Mouse (Mus musculus) embryo, embryonic 9.5 days (tissue): ENCODE results near the gene Kcnc2.
A peak's percentile ranks its signal among the peaks of the same experiment; 100 is the strongest.

ENCODE experiments used
- DNase-seq: peaks from one replicate; pipeline ENCODE4 v3.0.0-alpha.2; 2017; ENCODE audit errors: extremely low spot score

The Kcnc2 gene

DNA sequence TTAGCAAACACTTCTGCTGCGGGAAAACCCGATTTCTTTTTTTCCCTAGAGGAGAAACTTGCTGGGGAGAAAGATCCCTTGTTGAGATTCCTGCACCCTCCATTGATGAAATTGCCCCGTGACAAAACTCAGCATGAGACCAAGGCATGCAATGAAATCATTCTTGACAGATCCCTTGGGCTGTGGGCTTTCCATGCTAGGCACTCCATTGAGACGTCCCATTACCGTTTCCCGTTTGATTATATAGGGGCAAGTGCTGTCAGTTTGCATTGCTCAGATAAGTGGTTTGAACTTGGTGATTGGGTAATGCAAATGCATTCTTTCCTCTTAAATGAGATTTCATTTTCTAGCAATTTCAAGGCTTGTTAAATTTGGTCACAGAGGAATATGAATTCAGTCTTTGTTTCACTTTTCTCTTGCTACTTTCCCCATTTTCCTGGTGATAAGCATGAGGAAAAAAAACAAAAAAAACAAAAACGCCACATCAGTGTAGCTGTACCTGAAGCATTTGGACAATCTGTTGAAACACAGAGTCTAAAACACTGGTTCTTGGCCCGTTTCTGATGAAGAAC lies 123.6 kb downstream of the Kcnc2 start:
- no peak for DNase-seq

DNA sequence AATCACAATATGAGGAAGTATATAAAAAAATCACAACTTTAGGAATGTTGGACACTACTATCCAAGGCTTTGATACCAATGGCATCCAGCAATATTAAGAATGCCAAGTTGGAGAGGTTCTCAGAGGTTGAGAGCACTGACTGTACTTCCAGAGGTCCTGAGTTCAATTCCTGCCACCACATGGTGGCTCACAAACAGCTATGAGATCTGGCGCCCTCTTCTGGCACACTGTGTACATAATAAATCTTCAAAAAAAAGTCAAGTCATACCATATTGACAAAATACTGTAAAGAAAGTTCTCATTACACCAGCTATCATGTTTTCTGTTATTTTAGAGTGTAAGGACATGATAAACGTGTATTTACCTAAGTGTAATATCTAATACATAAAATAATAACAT lies 126.3 kb downstream of the Kcnc2 start:
- DNase-seq = no peak

DNA sequence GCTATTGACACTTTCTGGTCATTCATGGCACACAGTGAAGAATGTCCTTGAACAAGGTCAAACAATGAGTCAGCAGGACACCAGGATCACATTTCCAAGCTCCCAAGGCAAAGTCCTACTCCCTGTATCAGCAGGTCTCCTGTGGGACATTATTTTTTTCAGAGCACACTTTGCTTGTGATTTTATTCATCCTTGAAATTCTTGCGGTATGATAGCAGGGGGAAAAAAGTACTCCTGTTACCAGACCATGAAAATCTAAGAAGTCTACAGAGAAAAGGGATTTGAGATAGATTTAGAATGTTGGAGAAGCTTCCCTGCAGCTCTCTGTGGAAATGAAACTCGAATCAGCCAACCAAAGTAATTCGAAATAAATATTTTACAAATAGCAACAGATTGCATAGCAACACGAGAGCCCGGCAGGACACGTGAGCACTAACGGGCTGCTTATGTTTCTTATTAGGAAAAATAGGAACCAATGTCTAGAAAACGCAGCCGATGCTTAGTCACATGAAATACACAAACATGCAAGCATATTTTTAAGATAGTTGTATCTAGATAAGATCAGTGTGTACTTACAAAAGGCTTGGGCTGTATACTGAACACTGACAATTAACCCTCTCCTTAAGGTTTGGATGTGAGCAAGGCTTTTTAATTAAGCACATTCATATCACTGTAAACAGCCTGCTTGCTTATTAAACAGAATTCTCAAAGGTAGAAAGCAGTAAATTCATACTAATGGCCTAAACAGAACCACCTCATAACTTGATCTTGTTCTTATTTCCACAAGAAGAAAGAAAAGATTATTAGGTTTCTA lies 129.9 kb downstream of the Kcnc2 start:
- no peak for DNase-seq

DNA sequence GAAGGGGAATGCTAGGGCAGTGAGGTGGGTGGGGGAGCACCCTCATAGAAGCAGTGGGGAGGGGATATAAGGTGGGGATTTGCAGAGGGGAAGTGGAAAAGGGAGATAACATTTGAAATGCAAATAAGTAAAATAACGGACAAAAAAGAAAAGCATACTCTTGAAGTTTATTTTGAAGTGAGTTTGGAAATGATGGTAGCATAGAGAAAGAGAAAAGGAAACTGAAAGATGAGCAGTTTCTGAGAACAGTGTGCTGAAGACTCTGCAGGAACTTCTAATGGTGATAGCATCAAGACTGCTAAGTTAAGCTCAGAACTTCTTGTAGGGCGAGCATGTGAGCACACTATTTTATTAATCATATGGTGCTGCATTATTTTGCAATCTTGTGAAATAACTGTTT lies 138.6 kb downstream of the Kcnc2 start:
- DNase-seq = no peak

DNA sequence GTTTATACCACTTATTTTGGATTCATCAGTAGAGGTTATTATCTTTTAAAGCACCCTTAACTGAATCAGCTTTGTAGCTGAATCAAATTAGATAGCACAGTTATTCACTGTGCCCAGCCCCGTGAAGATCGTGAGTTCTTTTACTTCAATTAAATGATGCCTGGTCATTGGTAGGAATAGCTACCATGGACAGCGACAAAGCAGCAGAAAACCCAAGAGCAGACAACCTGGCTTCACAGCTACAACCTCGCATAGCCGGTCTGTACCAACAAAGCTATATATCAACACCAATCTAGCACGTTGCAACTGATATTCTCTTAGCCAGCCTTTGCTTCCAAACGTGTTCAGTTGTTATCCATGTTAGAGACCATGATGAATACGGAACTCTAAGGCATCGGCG lies 152.4 kb downstream of the Kcnc2 start:
- DNase-seq = peak; percentile 32

DNA sequence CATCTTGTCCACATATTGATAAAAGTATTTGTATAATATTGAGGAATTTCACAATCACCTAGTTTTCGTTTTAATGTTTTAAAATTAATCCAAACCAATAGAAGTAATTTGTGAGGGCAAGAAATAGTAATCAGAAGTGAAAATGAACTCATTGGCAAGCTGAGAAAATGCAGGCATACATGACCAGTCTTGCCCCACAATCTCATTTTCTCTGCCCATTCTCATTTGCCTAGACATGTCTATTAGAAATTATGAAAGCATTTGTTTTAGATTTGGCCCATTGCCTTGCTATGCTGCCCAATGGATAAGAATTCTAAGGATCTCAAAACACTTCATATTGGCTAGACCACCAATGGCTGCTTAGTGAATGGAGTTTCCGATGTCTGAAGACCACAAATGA lies 166.0 kb downstream of the Kcnc2 start:
- no peak for DNase-seq

DNA sequence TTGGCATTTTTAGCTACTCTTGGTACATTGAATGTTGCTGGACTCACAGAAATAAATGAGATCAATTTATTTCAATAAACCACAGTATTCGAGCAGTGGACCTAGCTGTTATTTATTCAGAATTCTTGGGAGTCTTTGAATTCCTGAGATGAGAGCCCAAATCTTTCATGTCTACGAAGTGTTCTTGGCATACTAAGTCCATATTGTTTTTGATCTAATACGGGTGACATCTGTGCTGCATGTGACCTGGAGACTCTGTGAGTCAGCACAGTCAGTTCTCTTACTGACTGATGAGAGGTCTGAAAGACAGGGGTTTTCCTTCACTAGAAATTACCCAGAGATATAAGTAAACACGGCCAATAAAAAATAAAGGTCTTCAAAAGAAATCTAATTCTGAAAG lies 173.7 kb downstream of the Kcnc2 start:
- no peak for DNase-seq

DNA sequence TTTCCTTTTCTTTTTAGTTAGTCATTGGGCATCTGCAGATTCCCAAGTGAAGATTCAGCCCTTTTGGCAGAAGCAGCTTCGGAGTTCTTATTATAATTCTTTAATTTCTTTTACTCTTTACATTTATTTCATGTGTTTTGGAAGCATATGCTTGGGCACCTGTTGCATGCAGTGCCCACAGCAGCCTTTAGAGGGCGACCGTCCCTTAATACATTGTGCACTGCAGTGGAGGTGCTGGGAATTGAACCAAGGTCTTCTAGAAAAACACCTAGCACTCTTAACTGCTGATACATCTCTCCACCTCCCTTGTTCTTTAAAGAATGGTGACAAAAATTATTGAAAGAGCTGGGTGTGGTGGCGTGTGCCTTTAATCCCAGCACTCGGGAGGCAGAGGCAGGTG lies 180.0 kb downstream of the Kcnc2 start:
- no peak for DNase-seq

DNA sequence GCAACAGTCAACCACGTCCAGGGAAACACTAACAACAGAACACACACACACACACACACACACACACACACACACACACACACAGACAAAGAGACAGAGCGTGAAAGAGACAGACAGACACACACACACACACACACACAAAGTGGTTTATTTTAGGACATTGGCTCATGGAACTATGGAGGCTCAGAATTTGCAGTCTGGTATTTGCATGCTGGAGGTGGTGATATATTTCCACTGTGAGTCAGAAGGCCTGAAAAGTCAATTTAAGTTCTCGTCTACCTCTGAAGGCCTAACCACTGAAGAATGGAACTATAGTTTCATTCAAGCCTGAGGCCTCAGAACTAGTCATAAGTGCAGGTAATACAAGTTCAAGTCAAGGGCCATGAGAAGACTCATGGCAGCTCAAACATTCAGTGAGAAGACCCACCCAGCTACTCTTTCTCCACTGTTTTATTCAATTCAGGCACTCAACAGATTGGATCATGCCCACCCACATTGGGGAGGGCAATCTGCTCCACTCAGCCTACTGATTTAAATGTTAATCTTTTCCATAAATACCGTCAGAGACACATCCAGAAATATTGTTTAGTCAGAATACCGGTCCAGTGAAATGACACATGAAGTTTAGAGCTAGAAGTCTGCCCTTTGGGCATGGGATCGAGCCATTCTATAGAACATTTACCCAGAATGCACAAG lies 197.9 kb downstream of the Kcnc2 start:
- no peak for DNase-seq

DNA sequence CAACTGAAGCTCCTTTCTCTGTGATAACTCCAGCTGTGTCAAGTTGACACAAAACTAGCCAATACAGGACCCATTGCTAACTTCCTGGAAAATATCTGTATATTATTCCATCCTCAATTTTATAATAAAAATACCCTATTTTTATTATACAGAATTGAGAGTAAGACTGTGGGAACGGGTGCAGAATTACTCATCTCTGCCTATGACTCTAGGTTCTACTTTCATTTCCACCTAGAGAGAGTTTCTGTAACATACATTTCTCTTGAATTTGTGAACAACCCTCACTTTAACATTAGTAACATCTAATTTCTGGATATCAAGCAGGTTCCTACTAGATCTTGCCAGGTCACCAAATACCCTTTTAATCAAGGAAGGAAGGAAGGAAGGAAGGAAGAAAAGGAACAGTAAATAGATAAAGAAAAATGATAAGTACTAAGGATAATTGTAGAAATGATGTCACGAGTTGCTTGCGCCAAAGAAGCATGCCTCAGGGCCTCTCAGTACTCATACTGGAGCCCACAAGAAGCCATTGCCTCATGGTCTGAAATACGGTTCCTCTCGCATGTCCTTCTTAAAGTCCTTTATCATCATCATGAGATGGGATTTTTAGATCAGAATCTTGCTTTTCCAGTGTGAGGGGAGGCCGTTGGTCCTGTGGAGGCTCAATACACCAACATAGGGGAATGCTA lies 203.3 kb downstream of the Kcnc2 start:
- no peak for DNase-seq

DNA sequence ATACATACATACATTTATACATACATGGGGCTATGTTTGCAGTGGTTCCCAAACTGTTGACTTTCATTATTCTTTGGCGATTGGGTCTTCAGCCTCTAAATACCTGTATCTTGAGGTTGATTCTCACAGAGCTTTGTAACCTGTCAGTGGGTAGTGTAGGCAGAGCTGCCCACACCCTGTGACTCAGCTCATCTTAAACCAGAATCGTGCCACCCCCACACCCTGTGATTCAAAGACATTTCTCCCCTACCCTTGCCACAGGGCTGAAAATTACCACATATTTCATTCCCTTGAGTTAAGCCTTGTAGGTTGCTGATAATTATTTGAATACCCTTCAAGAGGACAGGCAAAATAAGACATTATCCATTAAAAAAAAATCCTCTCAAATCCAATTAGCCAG lies 210.5 kb downstream of the Kcnc2 start:
- no peak for DNase-seq

DNA sequence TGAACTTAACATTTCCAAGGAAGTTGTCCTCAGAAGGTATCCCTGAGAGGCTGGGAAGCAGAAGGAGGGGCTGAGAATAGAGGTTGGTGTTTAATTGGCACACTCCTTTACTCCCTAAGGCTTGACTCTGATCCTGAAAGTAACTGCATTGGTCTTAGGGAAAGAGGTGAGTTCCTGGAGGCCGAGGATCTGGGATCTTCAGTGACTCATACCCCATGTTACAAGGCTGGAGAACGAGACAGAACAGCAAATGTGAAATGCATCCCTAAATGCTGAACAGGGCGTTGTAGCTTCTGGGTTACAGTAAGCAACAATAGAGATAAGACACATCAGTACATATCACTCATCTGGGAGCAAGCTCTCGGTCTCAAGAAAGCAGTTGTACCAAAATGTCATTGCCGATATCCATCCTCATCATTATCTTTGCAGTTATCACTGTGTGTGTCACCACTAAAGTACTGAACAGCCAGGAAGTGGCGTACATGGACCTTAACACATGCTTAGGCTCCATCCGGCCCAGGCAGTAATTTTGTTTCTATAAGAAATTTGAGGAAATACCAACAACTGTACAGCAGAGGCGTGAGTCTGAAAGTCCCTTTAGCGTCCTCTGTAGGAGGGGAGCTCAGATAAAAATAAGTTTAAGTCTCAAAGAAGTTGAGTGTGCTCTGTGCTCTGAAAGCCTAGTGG lies 211.1 kb downstream of the Kcnc2 start:
- no peak for DNase-seq

DNA sequence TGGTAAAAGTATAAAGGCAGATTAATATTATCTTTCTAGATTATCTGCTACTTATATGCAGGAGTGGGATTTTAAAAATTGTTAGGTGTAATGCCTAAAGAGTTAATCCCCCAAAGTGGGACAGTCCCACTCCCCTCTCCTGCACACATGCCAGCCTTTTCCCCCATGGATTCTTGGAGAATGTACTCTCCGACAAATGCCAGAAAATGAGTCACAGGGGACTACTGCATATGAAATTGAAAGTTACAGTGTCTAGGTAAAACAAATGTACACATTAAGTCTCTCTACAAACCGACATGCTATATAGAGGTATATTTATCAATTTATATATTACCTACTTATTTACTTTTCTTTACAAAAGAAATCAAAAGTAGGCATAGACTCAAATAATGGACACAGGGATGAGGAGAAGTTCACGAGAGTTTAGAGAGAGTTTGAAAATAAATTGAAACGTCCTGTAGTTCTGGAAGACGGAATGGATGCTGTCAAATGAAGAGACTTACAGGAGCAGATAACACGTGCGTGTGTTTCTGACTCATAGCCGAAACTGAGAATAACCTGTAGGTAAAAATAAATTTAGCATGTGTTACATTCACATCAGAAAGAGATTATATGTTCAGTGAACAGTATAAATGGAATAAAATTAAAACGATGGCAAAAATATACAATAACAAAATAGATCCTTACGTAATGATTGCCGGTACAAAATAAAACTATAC lies 213.6 kb downstream of the Kcnc2 start:
- DNase-seq = no peak

DNA sequence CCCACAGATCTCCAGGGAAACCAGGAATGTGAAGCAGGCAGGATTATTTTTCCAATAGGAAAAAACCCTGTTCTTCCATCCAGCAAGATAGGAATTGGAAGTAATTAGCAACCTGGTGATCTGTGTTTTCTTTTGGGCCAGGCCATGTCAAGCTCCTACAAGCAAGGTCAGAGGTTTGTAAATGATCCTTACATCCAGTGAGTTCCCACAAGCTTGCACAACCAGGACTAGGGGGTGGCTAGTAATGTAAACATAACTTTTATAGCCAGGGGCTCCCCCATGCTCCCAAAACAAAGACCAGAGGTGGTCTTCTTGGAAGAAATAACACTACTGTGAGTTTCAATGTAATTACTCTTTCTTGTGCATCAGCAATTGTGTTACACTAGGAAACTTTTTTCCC lies 214.9 kb downstream of the Kcnc2 start:
- peak; percentile 6 for DNase-seq

DNA sequence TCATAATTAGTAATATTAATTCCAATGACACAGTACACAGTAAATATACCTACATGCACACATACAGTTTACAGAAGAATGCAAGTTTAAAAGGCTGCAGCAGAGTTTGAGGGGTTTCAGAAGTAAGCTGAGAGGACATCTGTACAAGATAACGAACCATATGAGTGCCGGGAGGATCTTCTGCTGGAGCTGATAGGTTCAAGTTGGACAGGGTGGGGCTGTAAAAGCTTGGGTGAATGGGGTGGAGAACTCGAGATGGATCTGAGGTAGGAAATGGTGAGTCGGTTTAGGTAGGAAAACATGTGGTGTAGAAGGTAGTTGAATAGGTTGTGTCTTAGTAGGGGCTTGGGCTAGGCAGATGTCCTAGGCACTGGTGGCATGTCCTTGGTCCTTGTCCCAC lies 217.8 kb downstream of the Kcnc2 start:
- no peak for DNase-seq
